Mouse (Mus musculus): ENCODE results near the gene Tubg2. TPM values are rescaled to one million over a fixed set of nuclear protein-coding genes. Genes with fewer than 3 reads are reported as not detected.
"Not testable (repeated sequence)": the region's sequence is repeated elsewhere in the genome, so short reads cannot be mapped to it uniquely, and the experiment has no call there.

Tubg2 gene
- total RNA-seq, 1 experiment from 2014 or later = 6.4 TPM

DNA sequence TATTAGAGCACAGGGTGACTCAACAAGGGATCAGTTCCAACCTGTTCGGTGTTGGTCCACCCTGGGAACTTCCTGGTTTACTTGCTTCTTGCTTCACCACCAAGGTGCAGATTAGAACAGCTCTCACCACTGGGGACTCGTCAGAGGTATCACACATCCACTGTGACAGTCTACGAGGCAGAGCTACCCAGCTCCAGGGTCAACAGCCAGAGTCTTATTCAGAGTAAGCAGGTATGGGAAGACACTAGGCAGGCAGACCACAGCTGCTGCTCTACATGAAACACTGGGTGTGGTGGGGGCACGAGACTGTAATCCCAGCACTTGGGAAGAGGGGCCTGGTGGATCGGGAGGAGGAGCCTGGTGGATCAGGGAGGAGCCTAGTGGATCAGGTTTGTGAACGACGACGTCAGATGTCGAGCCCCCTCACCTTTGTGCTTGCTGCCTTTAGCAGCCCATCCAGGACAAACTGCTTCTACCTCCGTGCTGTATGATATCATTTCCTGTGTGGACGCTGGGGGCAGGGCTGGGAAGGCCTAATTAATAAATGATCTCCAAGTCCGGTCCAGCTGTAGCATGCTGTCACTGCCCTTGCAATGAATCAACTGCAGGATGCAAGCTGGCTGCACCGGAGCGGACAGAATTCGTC, 17.0 kb upstream of the Tubg2 start:
- peak; percentile 42 for DNase-seq

DNA sequence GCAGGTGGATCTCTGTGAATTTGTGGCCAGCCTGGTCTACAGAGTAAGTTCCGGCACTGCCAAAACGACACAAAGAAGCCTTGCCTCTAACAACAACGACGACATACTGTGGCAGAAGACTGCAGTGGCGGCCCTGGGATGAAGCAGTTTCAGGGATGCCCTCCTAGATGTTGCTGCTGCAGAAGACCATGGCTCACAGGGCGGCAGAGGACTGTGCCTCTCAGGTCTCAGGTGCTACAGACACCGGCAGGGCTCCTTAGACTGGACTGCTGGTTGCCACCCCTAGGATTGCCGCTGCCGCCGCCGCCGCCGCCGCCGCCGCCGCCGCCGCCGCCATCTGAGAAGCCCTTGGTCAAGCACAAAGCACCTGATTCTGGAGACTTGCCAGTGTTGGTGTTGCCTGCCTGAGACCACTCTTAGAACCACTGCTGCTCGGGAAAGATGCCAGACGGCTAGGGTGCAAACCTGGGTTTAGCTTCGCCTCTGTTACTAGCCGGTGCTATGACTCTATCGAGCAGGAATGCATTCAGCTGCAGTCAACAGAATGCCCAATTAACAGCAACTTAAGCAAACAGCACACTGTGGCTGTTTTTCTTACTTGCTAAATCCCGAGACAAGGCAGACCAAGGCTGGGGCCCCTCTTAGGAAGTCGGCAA, 15.4 kb upstream of the Tubg2 start:
- no peak for DNase-seq

DNA sequence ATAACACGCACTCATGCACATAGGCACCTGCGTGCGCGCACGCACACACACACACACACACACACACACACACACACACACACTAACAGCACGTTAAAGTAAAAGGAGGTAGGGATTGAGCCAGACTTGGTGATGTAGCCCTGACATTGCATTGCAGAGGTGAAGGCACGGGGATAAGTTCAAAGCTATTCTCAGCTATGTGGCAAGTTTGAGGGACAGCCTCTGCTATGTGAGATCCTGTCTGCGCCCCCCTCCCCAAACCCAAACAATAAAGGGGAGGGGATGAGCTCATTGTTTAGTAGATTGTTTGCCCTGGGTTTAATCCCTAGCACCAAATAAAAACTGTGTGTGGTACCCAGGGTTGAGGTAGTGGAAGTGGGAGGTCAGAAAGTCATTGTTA, 14.6 kb upstream of the Tubg2 start:
- no peak for DNase-seq

DNA sequence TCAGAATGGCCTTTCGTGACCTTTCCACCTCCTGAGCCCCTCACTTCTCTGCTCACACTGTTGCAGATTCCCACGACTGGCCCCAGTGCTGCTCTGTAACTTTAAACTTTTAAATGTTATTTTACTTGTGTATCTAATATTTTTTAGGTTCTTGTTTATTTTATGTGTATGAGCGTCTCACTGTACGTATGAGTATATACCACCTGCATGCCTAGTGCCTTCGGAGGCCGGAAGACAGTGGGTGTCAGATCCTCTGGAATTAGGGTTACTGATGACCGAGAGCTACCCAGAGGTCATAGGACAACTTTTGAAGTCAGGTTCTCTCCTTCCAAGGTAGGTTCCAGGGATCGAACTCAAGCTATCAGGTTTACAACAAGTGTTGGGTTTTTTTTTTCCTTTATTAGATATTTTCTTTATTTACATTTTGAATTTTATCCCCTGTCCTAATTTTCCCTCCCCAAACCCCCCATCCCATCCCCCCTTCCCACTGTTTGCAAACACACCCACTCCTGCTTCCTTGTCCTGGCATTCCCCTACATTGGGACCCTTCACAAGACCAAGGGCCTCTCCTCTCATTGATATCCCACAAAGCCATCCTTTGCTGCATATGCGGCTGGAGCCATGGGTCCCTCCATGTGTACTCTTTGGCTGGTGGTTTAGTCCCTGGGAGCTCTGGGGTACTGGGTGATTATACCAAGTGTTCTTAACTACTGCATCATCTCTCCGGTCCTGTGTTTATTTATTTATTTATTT, 13.3 kb upstream of the Tubg2 start:
- DNase-seq = no peak

DNA sequence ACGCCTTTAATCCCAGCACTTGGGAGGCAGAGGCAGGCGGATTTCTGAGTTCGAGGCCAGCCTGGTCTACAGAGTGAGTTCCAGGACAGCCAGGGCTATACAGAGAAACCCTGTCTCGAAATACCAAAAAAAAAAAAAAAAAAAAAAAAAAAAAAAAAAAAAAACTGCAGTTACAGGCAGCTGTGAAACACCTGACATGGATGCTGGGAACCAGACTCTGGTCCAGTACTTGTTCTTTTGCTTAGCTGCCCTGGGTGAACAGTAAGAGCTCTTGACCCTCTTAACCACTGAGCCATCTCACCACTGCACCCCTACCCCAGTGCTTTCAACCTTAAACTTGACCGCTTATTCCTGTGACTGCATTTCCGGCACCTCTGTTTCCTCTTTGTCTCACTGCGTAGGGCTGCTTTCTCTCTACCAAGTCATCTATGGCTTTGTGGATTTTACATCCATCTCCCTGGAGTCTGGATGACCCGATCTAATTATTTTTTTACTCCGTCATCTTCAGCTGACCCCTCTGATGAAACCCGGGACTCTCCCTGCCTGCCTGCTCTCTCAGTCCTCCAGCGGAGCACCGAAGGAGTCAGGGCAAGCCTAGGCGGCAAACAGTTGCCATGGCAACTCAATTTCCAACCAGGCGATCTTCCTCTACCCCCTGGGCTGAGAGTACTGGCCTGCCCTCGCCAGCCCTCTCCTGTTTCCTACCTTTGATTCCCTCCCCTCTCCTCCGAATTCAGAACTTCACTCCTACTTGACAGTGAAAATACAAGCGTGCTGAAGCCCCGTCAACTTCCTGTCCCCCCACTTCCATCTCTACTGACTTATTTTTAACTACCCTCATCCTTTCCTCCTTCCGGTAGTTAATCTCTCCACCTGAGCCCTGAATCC, 12.1 kb upstream of the Tubg2 start:
- DNase-seq = no peak

DNA sequence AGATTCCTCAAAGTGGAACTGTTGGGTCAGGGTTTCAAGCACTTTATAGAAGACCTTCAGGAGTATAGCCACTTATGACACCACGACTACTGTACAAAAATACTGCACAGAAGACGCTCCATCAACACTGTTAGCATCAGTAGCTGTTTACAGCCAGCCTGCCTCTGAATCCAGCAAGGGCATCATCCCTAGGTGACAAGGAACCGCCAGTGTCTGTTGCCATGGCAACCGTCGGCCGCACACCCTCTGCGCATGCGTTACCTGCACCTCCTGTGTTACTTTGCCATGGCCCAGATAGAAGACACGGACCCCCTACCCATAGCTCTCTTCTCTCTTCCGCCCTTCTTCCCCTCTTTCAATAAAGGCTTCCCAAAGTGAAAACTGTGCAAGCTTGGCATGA, 9.3 kb upstream of the Tubg2 start:
- DNase-seq = no peak

DNA sequence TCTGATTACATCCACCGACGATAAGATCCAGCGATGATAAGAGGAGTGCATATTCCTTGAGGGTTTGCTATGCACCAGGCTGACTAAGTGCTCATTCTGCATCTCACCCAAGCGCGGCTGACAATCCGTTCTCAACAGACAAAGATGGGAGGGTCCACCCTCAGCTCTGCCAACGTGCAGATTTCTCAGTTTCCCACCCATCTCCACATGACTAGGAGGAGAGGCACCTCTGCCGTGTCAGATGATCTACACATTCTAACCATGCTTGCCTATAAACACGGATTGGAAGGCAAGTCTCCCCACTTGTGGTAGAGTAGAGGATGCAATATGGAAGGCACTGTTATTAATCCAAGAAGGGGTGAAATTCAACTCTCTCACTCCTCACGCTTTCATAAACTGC, 7.0 kb upstream of the Tubg2 start:
- no peak for DNase-seq

DNA sequence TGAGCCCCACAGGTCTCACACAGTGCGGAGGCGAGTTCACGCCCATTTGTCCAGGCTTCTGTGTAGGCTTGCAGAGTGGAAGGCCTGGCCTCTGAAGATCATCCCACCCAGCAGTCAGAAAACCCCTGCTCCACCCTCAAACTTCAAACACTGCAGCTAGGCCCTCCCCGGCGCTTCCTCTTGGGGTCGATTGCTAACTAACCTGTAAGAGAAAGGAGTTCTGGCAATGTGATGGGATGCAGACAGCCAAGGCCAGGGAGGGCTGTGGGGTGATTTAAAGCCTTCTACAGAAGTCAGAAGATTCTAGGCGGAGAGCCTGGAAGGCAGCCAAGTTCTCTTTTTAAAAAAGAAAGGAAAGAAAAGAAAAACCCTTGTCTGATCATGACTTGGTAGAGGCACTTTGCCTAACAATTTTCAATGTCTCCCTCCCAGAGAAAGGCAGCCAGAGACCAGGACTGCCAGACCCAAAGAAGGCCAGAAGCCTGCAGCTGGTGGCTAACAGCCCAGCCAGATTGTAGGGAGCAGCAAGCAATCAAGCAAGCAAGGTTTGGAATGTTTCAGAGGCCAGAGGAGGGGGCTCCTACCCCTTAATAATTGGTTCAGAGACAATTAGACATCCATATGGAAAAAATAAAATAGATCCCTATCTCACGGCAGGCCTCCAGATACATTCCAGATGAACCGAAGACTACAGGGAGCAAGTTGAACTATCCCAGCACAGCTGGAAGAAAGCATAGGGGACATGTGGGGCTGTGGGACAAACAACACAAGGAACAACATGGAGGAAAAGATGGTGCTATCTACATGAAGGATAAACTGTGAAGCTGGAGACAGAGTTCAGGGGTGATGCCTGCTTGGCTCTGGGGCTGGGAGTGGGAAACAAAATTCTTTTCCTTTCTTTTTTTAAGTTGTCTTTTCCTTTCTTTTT, 6.3 kb upstream of the Tubg2 start:
- DNase-seq = peak; percentile 38

DNA sequence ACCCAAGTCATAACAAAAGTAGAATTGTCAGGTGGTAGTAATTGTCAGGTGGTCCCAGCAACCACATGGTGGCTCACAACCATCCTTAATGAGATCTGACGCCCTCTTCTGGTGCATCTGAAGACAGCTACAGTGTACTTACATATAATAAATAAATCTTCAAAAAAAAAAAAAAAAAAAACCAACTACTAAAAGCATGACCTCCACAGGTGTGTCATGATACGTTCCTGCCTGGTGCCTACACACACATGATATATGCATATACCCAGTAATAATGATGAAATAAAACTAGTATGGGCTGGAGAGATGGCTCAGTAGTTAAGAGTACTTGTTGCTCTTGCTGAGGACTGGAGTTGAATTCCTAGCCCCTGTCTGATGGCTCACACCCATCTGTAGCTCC, 4.6 kb upstream of the Tubg2 start:
- DNase-seq = no peak

DNA sequence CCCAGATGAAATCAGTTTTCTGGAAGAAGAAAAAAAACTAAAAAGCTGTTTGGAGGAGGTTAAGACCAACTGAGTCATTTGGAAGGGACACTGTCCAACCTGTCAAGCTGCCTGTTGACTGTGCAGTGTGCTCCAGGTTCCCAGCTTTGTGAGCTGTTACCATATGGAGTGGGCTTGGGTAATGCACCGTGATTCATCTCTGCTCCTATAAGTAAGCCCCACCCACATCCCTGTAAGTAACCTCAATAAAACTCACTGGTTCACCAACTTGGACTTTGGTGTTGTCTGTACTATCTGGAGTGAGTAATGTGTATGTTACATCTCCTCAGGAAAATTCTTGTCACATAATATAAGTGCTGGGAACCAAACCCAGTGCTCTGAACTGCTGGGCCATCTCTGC, 2.9 kb upstream of the Tubg2 start:
- DNase-seq = no peak

DNA sequence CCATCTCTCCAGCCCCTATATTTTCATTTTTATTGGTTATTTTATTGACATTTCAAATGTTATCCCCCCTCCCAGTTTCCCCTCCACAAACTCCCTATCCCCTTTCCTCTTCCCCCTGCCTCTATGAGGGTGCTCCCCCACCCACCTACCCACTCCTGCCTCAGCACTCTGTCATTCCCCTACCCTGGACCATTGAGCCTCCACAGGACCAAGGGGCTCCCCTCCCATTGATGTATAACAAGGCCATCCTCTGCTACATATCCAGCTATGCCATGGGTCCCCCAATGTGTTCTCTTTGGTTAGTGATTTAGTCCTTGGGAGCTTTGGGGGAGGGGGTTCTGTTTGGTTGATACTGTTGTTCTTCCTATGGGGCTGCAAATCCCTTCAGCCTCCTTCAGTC, 1.1 kb upstream of the Tubg2 start:
- DNase-seq = no peak

DNA sequence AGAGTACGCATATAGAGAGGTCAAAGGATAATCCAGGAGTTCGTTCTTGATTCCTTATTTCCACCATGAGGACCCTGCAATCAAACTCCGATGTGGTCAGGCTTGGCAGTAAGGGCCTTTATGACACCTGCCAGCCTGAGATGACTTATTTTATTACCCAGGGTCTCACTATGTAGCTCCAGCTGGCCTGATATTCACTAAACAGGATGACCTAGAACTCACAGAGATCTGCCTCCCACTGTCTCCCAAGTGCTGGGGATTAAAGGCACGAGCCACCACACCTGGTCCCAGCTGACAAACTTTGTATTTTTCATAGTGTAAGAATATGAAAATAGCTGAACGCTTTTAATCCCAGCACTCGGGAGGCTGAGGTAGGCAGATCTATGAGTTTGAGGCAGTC, 556 bp upstream of the Tubg2 start:
- DNase-seq = no peak

DNA sequence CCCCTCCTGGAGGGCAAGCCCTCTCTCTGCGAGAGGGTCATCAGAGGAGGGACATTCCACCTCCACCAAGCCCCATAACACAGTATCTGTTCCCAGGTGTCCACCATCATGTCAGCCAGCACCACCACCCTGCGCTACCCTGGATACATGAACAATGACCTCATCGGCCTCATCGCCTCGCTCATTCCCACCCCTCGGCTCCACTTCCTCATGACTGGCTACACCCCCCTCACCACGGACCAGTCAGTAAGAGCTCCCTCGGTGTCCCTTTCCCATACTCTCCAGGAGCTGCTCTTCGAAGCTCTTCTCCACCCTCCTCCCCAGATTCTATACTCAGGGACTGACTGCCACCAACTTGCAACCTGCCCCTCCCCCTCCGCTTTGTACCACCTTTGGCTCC, 4.4 kb downstream of the Tubg2 start:
- not testable (repeated sequence) for DNase-seq

DNA sequence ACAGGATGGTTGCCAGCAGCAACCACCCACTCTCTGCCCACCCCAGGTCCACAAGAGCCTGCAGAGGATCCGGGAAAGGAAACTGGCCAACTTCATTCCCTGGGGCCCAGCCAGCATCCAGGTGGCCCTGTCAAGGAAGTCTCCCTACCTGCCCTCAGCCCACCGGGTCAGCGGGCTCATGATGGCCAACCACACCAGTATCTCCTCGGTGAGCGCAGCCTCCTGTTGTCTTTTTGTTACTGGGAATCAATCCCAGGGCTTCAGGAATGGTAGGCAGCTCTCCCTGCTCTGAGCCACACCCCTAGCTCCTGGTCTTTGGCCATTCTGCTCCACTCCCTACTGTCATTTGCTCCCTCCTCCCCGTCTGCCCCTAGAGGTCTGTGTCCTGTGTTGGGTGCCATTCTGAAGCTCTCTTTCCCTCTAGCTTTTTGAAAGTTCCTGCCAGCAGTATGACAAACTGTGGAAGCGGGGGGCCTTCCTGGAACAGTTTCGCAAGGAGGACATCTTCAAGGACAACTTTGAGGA, 5.3 kb downstream of the Tubg2 start:
- not testable (repeated sequence) for DNase-seq

DNA sequence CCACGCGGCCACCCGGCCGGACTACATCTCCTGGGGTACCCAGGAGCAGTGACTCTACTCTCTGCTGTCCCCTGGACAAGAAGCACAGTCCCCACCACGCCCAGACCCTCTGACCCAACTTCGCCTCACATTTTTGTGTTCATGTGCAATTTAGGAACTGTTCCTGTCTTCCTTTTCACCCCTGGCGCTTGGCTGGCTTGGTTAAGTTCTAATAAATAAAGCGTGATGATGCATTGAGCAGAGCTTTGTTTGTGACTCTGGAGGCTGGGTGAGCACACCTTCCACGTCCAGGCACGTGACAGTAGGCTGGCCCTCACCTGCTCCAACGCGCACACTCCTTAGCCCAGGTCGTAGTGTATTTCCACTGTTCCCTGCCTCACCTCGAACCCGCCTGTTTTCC, 5.8 kb downstream of the Tubg2 start:
- no peak for DNase-seq

DNA sequence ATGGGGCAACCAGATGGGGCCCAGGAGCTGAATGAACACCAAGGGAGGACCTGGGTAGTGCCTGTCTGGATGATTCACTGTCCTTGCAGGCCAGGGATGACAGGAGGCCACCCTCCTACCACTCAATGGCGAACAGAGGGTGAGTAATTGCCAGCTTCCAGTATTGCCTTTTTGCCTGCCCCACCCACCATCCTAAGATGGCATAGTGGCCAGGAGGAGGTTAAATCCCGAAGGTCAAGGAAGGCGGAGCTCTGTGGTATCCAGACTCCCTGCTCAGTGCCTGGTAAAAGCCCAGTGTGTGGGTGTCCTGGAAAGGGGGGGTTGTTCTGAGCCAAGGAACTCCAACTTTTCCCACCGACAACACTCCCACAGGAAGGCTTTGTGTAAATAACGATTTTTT, 6.6 kb downstream of the Tubg2 start:
- no peak for DNase-seq

DNA sequence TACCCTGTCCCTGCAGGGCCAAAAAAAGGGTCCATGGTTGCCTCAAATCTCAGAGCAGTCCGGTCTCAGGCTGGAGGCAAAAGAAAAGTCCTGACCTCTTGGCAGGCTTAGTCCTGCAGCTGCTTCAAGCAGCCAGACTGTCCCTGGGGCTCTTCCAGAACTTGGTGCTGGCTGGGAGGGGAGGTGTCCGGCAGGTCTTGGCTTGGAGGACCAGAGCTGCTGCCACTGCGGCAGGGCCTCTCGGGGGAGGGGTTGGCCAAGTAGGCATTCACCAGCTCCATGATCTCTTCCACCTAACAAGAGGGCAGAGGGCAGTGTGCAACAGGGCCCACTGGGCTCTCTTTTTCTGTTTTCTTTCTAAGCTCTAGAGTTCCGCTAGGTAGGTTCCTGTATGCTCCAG, 7.1 kb downstream of the Tubg2 start:
- peak; percentile 54 for DNase-seq

DNA sequence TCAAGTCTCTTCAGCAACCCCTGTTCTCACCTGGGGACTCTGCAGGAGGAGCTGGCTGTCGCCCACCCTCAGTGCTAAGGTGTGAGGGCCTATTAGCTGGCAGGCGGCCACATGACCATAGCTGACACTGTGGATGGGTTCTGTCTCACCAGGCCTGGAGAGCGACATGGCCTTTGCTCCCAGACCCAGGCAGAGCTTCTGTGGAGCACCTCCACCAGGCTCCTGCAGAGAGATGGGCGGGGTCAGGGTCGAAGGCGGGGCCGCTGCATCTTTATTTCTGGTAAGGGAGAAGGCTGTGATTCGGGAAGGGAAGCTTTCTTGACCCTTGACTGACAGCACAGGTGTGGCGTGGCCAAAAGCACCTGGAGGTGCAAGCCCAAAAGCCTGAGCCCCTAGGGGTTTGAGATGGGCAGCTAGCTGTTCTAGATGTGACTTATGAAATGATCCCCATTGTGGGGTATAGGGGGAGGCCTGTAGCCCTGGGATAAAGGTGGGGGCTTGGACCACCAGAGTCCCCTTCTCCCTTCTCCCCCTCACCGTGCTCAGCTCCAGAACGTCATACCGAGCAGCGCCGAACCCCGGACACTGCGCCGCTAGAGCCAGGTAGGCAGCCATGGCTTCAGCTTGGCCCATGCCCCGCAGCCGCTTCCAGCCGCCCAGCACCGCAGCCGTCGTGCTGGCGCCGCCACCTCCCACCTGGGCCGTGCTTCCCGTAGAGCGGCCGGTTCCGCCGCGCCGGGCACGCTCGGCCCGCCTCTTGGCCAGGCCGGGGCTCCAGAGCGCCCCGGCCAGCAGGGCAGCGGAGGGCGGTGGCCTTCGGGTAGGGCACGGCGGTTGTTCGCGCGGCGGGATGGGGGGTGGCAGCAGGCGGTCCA, 8.0 kb downstream of the Tubg2 start:
- DNase-seq = no peak

DNA sequence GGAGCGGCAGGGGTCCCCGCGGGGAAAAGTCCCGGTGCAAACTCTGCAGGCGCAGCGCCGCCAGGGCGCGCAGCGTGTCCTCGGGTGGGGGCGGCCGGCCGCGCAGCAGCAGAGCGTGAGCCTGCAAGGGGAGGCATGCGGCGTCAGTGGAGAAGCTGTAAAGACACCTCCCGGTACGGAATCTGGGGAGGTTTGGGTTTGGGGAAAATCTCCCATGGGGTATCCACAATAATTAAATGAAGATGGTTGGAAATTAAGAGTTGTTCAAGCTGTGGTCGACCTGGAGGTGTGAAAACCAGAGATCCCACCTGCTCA, 8.6 kb downstream of the Tubg2 start:
- DNase-seq = no peak

All from adrenal gland, postnatal 25 days (tissue).